In the genomic region with DNA sequence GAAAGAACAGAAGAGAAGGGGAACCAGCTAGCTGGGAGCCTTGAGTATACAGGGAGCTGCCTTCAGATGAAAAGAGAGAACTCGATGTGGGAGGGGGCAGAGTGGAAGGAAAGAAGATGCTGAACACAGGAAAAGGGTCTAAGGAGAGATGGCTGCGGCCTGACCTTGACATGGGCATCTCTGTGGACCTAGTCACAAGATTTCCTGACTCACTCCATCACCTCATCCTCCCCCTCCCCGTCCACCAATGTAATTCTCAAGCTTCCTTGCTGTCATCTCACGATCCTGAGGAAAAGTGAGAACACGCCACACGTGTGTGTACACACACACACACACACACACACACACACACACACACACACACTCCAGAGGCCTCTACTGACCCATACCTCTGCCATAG, we compare ENCODE assay signal across 8 mouse cellular contexts. TPM values are rescaled to one million over a fixed set of nuclear protein-coding genes. Genes with fewer than 3 reads are reported as not detected.
DNase-seq lines count a peak whose midpoint lies in the region; ATAC-seq and TF ChIP-seq lines count a peak whose summit lies in the region.

No protein-coding gene starts in this region.

- H3K36me3 ChIP-seq in heart, embryonic 14.5 days (ENCODE audit: control insufficient read depth, insufficient read depth, low read length): peaks cover 11% of the 10 kb centered on the region
- H3K36me3 ChIP-seq in forebrain, postnatal 0 days (ENCODE audit: insufficient read depth): no peaks in the 10 kb centered on the region
- no peaks in the 10 kb centered on the region for H3K36me3 ChIP-seq in midbrain, embryonic 11.5 days (ENCODE audit: control insufficient read depth, insufficient read depth, low read length)

- no peaks in the 10 kb centered on the region for H3K27me3 ChIP-seq in heart, embryonic 14.5 days (ENCODE audit: control insufficient read depth, insufficient read depth, low read length)
- H3K27me3 ChIP-seq in forebrain, postnatal 0 days (ENCODE audit: insufficient read depth, low read length): no peaks in the 10 kb centered on the region
- no peaks in the 10 kb centered on the region for H3K27me3 ChIP-seq in midbrain, embryonic 11.5 days (ENCODE audit: control insufficient read depth, insufficient read depth, low read length)

- peaks cover 51 to 77% of the 10 kb centered on the region in 2 experiments for H3K4me1 ChIP-seq in heart, embryonic 14.5 days (ENCODE audit: control insufficient read depth in 2 of 2, insufficient read depth in 2 of 2, low read length in 2 of 2)
- H3K4me1 ChIP-seq in forebrain, postnatal 0 days (ENCODE audit: insufficient read depth): peaks cover 29% of the 10 kb centered on the region
- peaks cover 51% of the 10 kb centered on the region for H3K4me1 ChIP-seq in midbrain, embryonic 11.5 days (ENCODE audit: control insufficient read depth, insufficient read depth, low read length)

- peak overlapping the region; percentile 64 for H3K9ac ChIP-seq in heart, embryonic 14.5 days (ENCODE audit: low read length)
- no peak overlapping the region for H3K9ac ChIP-seq in forebrain, postnatal 0 days
- H3K9ac ChIP-seq in midbrain, embryonic 11.5 days (ENCODE audit: low read length): no peak overlapping the region

- WGBS in heart, embryonic 14.5 days: 56% methylated on average over 6 of the region's 6 CpGs
- 72% methylated on average over 6 of the region's 6 CpGs for WGBS in forebrain, postnatal 0 days
- WGBS in midbrain, embryonic 11.5 days: 80% methylated on average over 6 of the region's 6 CpGs

- H3K27ac ChIP-seq in heart, embryonic 14.5 days (replicated peaks in 1 of 2; ENCODE audit: control insufficient read depth in 1 of 2, insufficient read depth in 1 of 2, low read depth in 2 of 2, low read length in 2 of 2): peak overlapping the region; percentile 87 to 89
- H3K27ac ChIP-seq in forebrain, postnatal 0 days (ENCODE audit: low read depth, low read length): peak overlapping the region; percentile 55; the same call in 1 of the 2 replicates
- H3K27ac ChIP-seq in midbrain, embryonic 11.5 days (ENCODE audit: low read depth, low read length): peak overlapping the region; percentile 40

- H3K9me3 ChIP-seq in heart, embryonic 14.5 days (ENCODE audit: control insufficient read depth, low read length): no peaks in the 10 kb centered on the region
- H3K9me3 ChIP-seq in forebrain, postnatal 0 days (ENCODE audit: low read length): no peaks in the 10 kb centered on the region
- no peaks in the 10 kb centered on the region for H3K9me3 ChIP-seq in midbrain, embryonic 11.5 days (ENCODE audit: control insufficient read depth, low read length)

- H3K4me2 ChIP-seq in heart, embryonic 14.5 days (ENCODE audit: low read length): peak overlapping the region; percentile 49
- H3K4me2 ChIP-seq in forebrain, postnatal 0 days (ENCODE audit: low read depth): no peak overlapping the region
- no peak overlapping the region for H3K4me2 ChIP-seq in midbrain, embryonic 11.5 days

- TF ChIP-seq CTCF in forebrain, postnatal 0 days (IDR thresholded peaks at IDR 0.05; ENCODE audit: low read depth): no peak

- no peak overlapping the region for H3K4me3 ChIP-seq in heart, embryonic 14.5 days (ENCODE audit: control insufficient read depth in 1 of 2, insufficient read depth in 1 of 2, low read depth in 1 of 2, low read length in 2 of 2)
- H3K4me3 ChIP-seq in forebrain, postnatal 0 days (ENCODE audit: low read depth, low read length): no peak overlapping the region
- H3K4me3 ChIP-seq in midbrain, embryonic 11.5 days (ENCODE audit: low read depth, low read length): no peak overlapping the region

- DNase-seq in heart, adult 9 months (ENCODE audit: low spot score in 2 of 2): no peak
- DNase-seq in NIH3T3 (ENCODE audit: low read depth): peak; percentile 67
- no peak for DNase-seq in forebrain, postnatal 0 days
- no peak for DNase-seq in midbrain, embryonic 11.5 days (ENCODE audit: low spot score, missing footprints)
- DNase-seq in gastrocnemius, postnatal 25 days: no peak
- DNase-seq in cerebellum, adult 9-11 months: no peak
- DNase-seq in spleen, postnatal 14 days (ENCODE audit: low spot score in 2 of 2): no peak

- no peak for ATAC-seq in heart, embryonic 14.5 days (ENCODE audit: insufficient number of reproducible peaks, insufficient read depth, low FRiP score, low read depth)
- ATAC-seq in forebrain, postnatal 0 days: no peak
- no peak for ATAC-seq in midbrain, embryonic 11.5 days (ENCODE audit: low FRiP score)

RNA-seq across cellular contexts. Expression of gene Kirrel, which starts 17.2 kb away (rescaled TPM):
- polyA plus RNA-seq in heart, embryonic 14.5 days (2014; fragmentation: Nextera tagmentation; extraction: Ambion mirVana): 6.1 and 7.3 TPM in 2 replicates
- total RNA-seq in forebrain, postnatal 0 days (2014; rRNA removed): 4.7 and 6.9 TPM in 2 replicates
- polyA plus RNA-seq in forebrain, postnatal 0 days (2015; fragmentation: Nextera tagmentation; extraction: Ambion mirVana): 1.1 and 2.2 TPM in 2 replicates
- polyA plus RNA-seq in midbrain, embryonic 11.5 days (2014; fragmentation: Nextera tagmentation; extraction: Ambion mirVana): 6.4 and 7.4 TPM in 2 replicates
- total RNA-seq in gastrocnemius, postnatal 25 days (2021): 1 to 10 TPM; 5.8 to 6.0 TPM
